28 mouse cellular contexts compared by ENCODE assay signal in genomic region chr13:72280343-72280742, GRCm38 (mm10).
DNase-seq lines count a peak whose midpoint lies in the region; ATAC-seq lines count a peak whose summit lies in the region.
"Had no signal": no experiment of that assay in that cellular context is flagged by ENCODE, and none has a peak within 500 bp of the region (broad histone marks: within the 10 kb centered on the region; RNA-seq: fewer than 3 reads in every experiment).

No protein-coding gene starts in this region.

- no peaks in the 10 kb centered on the region for H3K4me1 ChIP-seq in forebrain, embryonic 14.5 days (ENCODE audit: control insufficient read depth, insufficient read depth, low read length)
- H3K4me1 ChIP-seq in midbrain, embryonic 14.5 days (ENCODE audit: control insufficient read depth, insufficient read depth, low read length) = no peaks in the 10 kb centered on the region
- H3K4me1 ChIP-seq: embryonic facial prominence, embryonic 13.5 days; heart, embryonic 12.5 days; limb, embryonic 10.5 days; liver, embryonic 15.5 days had no signal

- H3K9ac ChIP-seq in forebrain, embryonic 14.5 days (ENCODE audit: low read length) = no peak overlapping the region
- H3K9ac ChIP-seq in midbrain, embryonic 14.5 days (replicated peaks; ENCODE audit: low read length) = no peak overlapping the region
- H3K9ac ChIP-seq: embryonic facial prominence, embryonic 13.5 days; heart, embryonic 12.5 days; liver, embryonic 15.5 days had no signal

- no peak overlapping the region for H3K4me3 ChIP-seq in forebrain, embryonic 14.5 days (ENCODE audit: low read depth, low read length)
- H3K4me3 ChIP-seq in midbrain, embryonic 14.5 days (replicated peaks; ENCODE audit: low read depth, low read length) = no peak overlapping the region
- H3K4me3 ChIP-seq: embryonic facial prominence, embryonic 13.5 days; heart, embryonic 12.5 days; limb, embryonic 10.5 days; liver, embryonic 15.5 days had no signal

- no peaks in the 10 kb centered on the region for H3K36me3 ChIP-seq in forebrain, embryonic 14.5 days (ENCODE audit: control insufficient read depth, insufficient read depth, low read length)
- no peaks in the 10 kb centered on the region for H3K36me3 ChIP-seq in midbrain, embryonic 14.5 days (ENCODE audit: control insufficient read depth, insufficient read depth, low read length)
- H3K36me3 ChIP-seq: embryonic facial prominence, embryonic 13.5 days; G1E; heart, embryonic 12.5 days; limb, embryonic 10.5 days; liver, embryonic 15.5 days had no signal

- peak; percentile 61 for DNase-seq in heart, adult 11 months
- no peak for DNase-seq in heart, postnatal 10 days
- peak; percentile 77 for DNase-seq in 3134 (ENCODE audit: extremely low read depth, insufficient read length, low spot score)
- peak; percentile 60 for DNase-seq in forebrain, embryonic 14.5 days (ENCODE audit: low spot score)
- peak; percentile 76 for DNase-seq in midbrain, embryonic 14.5 days
- no peak for DNase-seq in cerebellum, adult 11 months
- DNase-seq in layer of hippocampus, adult 11-12 months (ENCODE audit: low spot score) = no peak
- DNase-seq in heart, postnatal 4 days = no peak
- DNase-seq: adrenal gland, adult 2 months; B cell, adult 2 months; cerebellum, adult 2 months; cerebellum, postnatal 25 days; gastrocnemius, postnatal 10 days; heart, adult 18-20 months; heart, postnatal 14 days; kidney, adult 18-20 months; kidney, postnatal 4 days; liver; right cerebral cortex, postnatal 14 days had no signal

- WGBS in forebrain, embryonic 14.5 days = 3% methylated on average over 2 of the region's 2 CpGs
- 4% methylated on average over 2 of the region's 2 CpGs for WGBS in midbrain, embryonic 14.5 days

- H3K4me2 ChIP-seq in forebrain, embryonic 14.5 days (ENCODE audit: low read length) = no peak overlapping the region
- no peak overlapping the region for H3K4me2 ChIP-seq in midbrain, embryonic 14.5 days (ENCODE audit: low read length)
- H3K4me2 ChIP-seq: embryonic facial prominence, embryonic 13.5 days; heart, embryonic 12.5 days; liver, embryonic 15.5 days had no signal

- no peak overlapping the region for H3K27ac ChIP-seq in forebrain, embryonic 14.5 days (ENCODE audit: low read depth, low read length)
- no peak overlapping the region for H3K27ac ChIP-seq in midbrain, embryonic 14.5 days (replicated peaks; ENCODE audit: low read depth, low read length)
- H3K27ac ChIP-seq: embryonic facial prominence, embryonic 13.5 days; limb, embryonic 10.5 days; liver, embryonic 15.5 days; macrophage had no signal

- H3K27me3 ChIP-seq in forebrain, embryonic 14.5 days (replicated peaks; ENCODE audit: control insufficient read depth, insufficient read depth, low read length) = peaks cover 10% of the 10 kb centered on the region
- no peaks in the 10 kb centered on the region for H3K27me3 ChIP-seq in midbrain, embryonic 14.5 days (ENCODE audit: control insufficient read depth, insufficient read depth, low read length)
- H3K27me3 ChIP-seq: CH12.LX; embryonic facial prominence, embryonic 13.5 days; heart, embryonic 12.5 days; liver, embryonic 15.5 days; Patski had no signal

- intact Hi-C loops in heart, postnatal 10 days (cut with DNase I) = no loop called here

- peak; percentile 69; the same call in 1 of the 2 replicates for ATAC-seq in forebrain, embryonic 14.5 days
- peak; percentile 53; the same call in 1 of the 2 replicates for ATAC-seq in midbrain, embryonic 14.5 days (ENCODE audit: low FRiP score, low TSS enrichment)
- ATAC-seq: inflammation-experienced regulatory T-cells, adult 6 months; Patski had no signal

- no peaks in the 10 kb centered on the region for H3K9me3 ChIP-seq in forebrain, embryonic 14.5 days (replicated peaks; ENCODE audit: control insufficient read depth, low read length)
- no peaks in the 10 kb centered on the region for H3K9me3 ChIP-seq in midbrain, embryonic 14.5 days (ENCODE audit: control insufficient read depth, low read length)
- H3K9me3 ChIP-seq: embryonic facial prominence, embryonic 13.5 days; limb, embryonic 10.5 days; liver, embryonic 15.5 days had no signal

Comparison
In these comparisons a context has a peak if more than half of its experiments do, and no peak if none do; other contexts are left out.
1. DNase-seq: peak in heart, adult 11 months (single experiment), 3134 (single experiment), forebrain, embryonic 14.5 days (single experiment) and midbrain, embryonic 14.5 days (single experiment); none in heart, postnatal 10 days (0 of 2), cerebellum, adult 11 months (single experiment), layer of hippocampus, adult 11-12 months (single experiment) and heart, postnatal 4 days (single experiment).